Comparison of ENCODE assay signal across 21 mouse cellular contexts in the genomic region with DNA sequence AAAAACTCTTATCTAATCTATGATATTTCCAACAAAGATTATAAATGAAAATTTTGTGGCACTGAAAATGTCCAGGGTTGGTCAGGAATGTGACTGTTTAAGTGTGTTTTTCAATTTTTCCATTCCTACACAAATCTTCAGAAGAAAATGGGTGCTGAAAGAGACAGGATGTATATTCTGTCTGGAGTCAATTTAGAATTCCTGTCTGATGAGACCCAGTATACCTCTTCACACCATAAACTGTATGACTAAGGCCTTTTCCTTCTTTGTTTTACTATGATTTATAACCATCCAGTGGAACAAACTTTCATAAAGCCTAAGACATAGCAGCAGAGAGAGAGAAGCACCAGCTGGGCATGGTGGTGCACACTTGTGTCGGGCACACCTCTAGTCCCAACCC.
"Had no signal": no experiment of that assay in that cellular context is flagged by ENCODE, and none has a peak within 500 bp of the region (broad histone marks: within the 10 kb centered on the region; RNA-seq: fewer than 3 reads in every experiment).

No protein-coding gene starts in this region.

- H3K9me3 ChIP-seq: limb, embryonic 12.5 days; limb, embryonic 15.5 days; midbrain, embryonic 12.5 days; midbrain, embryonic 15.5 days; neural tube, embryonic 13.5 days had no signal

- H3K27me3 ChIP-seq: limb, embryonic 12.5 days; limb, embryonic 15.5 days; midbrain, embryonic 12.5 days; midbrain, embryonic 15.5 days; neural tube, embryonic 13.5 days had no signal

- H3K9ac ChIP-seq: limb, embryonic 12.5 days; limb, embryonic 15.5 days; liver, embryonic 14.5 days; liver, postnatal 0 days; lung, embryonic 14.5 days; midbrain, embryonic 12.5 days; midbrain, embryonic 15.5 days; neural tube, embryonic 13.5 days had no signal

- H3K4me3 ChIP-seq: limb, embryonic 12.5 days; limb, embryonic 15.5 days; midbrain, embryonic 12.5 days; midbrain, embryonic 15.5 days; myocyte; neural tube, embryonic 13.5 days had no signal

- H3K27ac ChIP-seq: limb, embryonic 12.5 days; limb, embryonic 15.5 days; liver, embryonic 14.5 days; macrophage; midbrain, embryonic 12.5 days; midbrain, embryonic 15.5 days; neural tube, embryonic 13.5 days had no signal

- H3K4me1 ChIP-seq: limb, embryonic 12.5 days; limb, embryonic 15.5 days; midbrain, embryonic 12.5 days; midbrain, embryonic 15.5 days; neural tube, embryonic 13.5 days had no signal

- H3K4me2 ChIP-seq: limb, embryonic 12.5 days; limb, embryonic 15.5 days; liver, embryonic 11.5 days; lung, embryonic 14.5 days; midbrain, embryonic 12.5 days; midbrain, embryonic 15.5 days; neural tube, embryonic 13.5 days had no signal

- H3K36me3 ChIP-seq: limb, embryonic 12.5 days; limb, embryonic 15.5 days; midbrain, embryonic 12.5 days; midbrain, embryonic 15.5 days; neural tube, embryonic 13.5 days had no signal

- DNase-seq: kidney, adult 9 months; kidney, postnatal 14 days; kidney, postnatal 4 days; left cerebral cortex, postnatal 4 days; liver, postnatal 0 days; lung, embryonic 14.5 days; retina, postnatal 1 day; right cerebral cortex, postnatal 25 days; spleen, adult 18-20 months; thymus, adult 18-20 months; thymus, postnatal 36 days had no signal

- ATAC-seq: liver, postnatal 0 days; lung, postnatal 0 days; midbrain, embryonic 15.5 days had no signal
